Mouse (Mus musculus): Measurements from ENCODE around the gene Arl8a.
A peak's percentile ranks its signal among the peaks of the same experiment; 100 is the strongest.
"Not testable (repeated sequence)": the region's sequence is repeated elsewhere in the genome, so short reads cannot be mapped to it uniquely, and the experiment has no call there.

Gene Arl8a

GRCm38 (mm10) chr1:135169556-135170224 is 23.1 kb downstream of the Arl8a start:
- no peak for DNase-seq (ENCODE audit: extremely low read depth, low read depth, low spot score)

- DNase-seq (ENCODE audit: extremely low read depth, low read depth, low spot score) = no peak
Observed at GRCm38 (mm10) chr1:135170299-135170698, 23.7 kb downstream of the Arl8a start.

GRCm38 (mm10) chr1:135171202-135171601 is 24.6 kb downstream of the Arl8a start:
- DNase-seq (ENCODE audit: extremely low read depth, low read depth, low spot score) = no peak

- DNase-seq (ENCODE audit: extremely low read depth, low read depth, low spot score) = no peak
Observed at GRCm38 (mm10) chr1:135171984-135172383, 25.4 kb downstream of the Arl8a start.

DNA sequence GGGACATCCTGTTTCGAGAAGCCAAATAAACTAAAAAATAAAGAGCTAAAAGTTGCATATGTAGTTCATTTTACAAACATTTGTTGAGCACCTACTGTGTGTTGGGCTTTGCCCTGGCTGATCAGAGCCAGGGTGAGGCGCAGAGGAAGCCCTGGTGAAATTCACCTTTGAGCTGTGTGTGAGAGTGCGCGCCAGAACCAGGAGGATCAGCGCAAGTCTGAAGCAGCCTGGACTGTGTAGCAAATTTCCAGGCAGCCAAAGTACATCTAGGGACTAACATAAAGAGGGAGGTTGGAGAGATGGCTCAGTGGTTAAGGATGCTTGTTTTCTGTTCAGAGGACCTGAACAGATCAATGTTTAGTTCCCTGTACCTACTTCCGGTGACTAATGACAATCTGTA is 26.7 kb downstream of the Arl8a start:
- no peak for DNase-seq (ENCODE audit: extremely low read depth, low read depth, low spot score)

DNA sequence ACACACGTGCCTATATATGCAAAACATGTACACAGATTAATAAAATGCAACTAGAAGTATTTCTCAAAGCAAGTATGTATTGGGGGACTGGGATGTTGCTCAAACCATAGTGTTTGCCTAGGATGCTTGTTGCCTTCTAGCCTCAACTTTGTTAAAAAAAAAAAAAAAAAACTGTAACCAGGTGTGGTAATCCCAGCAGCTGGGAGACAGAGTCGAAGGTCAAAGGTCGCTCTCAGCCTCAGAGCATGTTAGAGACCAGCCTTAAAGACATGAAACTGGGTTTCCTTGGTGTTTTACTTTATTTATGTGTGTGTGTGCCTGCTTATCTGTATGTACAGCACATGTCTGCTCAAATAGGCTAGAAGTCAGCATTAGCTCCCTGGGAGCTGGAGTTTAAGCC is 28.6 kb downstream of the Arl8a start:
- no peak for DNase-seq (ENCODE audit: extremely low read depth, low read depth, low spot score)

GRCm38 (mm10) chr1:135177724-135178123 is 31.1 kb downstream of the Arl8a start:
- DNase-seq (ENCODE audit: extremely low read depth, low read depth, low spot score) = no peak

DNA sequence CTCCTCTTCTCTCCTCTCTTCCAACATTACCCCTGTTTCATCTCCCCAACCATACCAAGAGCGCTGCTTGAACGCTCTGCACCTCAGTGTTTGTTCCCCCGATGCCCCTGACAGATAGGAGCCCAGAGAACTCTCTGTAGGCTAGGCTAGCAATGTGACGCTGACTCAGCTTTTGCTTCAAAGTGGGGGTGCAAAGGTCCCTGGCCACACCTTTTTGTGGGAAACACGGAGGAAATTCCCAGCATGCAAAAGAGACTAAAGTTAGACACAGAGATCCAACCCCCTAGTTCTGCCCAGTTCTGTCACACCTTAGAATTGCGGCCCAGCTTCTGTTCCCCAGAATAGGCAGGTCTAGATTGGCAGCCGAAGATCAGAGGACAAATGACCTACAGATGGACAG is 32.2 kb downstream of the Arl8a start:
- DNase-seq (ENCODE audit: extremely low read depth, low read depth, low spot score) = no peak

DNA sequence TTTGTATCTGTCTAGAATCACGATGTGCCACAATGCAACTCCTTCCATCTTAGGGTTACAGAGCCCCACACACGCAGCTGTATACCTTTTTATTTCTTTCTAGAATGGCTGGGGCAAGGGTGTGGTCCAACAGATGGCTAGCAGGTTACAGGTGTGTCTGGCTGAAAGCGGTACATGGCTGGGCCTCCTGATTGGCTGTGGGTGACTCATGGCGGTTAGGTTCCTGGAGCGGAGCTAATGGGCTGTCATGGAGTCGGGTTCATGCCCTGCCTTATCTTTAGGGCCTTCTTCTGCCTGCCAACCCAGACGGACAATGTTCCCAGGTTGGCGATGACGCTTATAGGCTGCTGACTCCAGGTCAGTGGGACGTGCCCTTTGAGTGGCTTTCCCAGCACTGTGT is 34.2 kb downstream of the Arl8a start:
- no peak for DNase-seq (ENCODE audit: extremely low read depth, low read depth, low spot score)

- no peak for DNase-seq (ENCODE audit: extremely low read depth, low read depth, low spot score)
Observed at GRCm38 (mm10) chr1:135181275-135181674, 34.7 kb downstream of the Arl8a start.

DNA sequence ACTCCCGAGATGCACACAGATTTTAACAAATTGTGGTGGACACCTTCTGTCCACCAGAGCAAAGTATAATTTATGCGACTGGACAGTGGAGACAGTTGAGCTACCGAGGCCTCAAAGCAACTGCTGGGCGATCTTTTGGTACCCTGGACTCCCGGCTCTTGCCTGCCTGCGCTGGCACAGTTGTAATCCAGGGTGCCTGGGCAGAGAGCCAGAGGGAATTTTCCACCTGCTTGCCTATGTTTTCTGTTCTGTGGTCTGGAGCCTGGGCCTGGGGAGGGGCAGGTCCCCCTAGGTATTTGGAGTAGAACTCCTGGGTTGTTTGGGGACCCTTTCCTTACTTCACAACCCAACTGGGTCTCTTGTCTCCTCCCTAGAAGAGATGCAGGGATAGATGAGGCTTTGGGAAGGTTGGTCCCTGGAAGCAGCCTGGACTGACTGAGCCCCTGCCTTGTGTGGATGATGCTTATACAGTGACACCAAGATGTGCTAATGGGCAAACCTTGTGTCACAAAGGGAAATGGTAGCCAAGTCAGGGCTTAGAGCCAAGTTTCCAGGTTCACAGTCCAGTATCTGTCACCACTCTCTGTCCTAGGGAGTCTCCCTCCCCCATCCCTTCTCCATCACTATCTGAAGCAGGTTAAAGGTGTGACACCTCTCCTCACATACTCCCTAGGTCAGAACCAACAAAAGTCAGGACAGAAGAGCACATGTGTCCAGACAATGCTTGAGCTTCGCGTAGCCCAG is 35.4 kb downstream of the Arl8a start:
- no peak for DNase-seq (ENCODE audit: extremely low read depth, low read depth, low spot score)

- no peak for DNase-seq (ENCODE audit: extremely low read depth, low read depth, low spot score)
Observed at GRCm38 (mm10) chr1:135182975-135183374, 36.4 kb downstream of the Arl8a start.

DNA sequence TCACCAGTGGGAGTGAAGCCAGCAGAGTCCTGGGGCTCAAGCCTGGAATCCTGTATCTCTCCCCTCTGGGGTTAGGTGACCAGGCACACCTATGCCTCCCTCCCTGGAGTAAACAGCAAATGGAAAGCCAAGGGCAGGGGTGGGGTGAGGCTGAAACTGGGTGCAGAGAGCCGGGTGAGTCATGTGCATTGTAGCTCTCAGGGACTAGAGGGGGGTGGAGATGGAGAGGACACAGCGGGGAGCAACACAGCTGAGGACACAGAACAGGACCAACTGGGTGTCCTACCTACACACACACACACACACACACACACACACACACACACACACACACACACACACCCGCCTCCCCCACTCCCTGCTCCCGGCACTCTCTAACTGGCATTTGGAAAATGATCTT is 36.8 kb downstream of the Arl8a start:
- no peak for DNase-seq (ENCODE audit: extremely low read depth, low read depth, low spot score)

GRCm38 (mm10) chr1:135183941-135184570 is 37.4 kb downstream of the Arl8a start:
- DNase-seq (ENCODE audit: extremely low read depth, low read depth, low spot score) = no peak

GRCm38 (mm10) chr1:135185936-135186335 is 39.3 kb downstream of the Arl8a start:
- no peak for DNase-seq (ENCODE audit: extremely low read depth, low read depth, low spot score)

DNA sequence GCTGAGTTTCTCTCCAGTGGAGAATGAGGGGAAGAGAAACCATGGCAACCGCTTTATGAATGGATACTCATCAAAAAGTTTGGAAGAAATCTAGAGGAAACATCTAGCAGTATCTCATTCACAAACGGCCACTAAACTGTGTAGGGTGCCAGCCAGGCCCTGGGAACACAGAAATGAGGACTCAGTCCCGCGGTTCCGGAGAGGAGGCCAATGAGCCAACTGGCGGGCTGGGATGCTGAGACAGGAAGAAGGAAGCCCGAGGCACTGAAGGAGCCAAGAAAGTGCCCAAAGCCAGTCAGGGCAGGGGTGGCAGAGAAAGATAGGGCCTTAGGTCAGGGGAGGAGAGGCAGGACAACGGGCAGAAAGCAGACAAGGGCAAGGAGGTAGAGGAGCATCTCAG is 39.8 kb downstream of the Arl8a start:
- DNase-seq (ENCODE audit: extremely low read depth, low read depth, low spot score) = no peak

GRCm38 (mm10) chr1:135187016-135187415 is 40.4 kb downstream of the Arl8a start:
- DNase-seq (ENCODE audit: extremely low read depth, low read depth, low spot score) = not testable (repeated sequence)

- DNase-seq (ENCODE audit: extremely low read depth, low read depth, low spot score) = peak; percentile 58
Observed at GRCm38 (mm10) chr1:135188197-135188596, 41.6 kb downstream of the Arl8a start.

GRCm38 (mm10) chr1:135189186-135189585 is 42.6 kb downstream of the Arl8a start:
- DNase-seq (ENCODE audit: extremely low read depth, low read depth, low spot score) = no peak

GRCm38 (mm10) chr1:135194335-135194734 is 47.7 kb downstream of the Arl8a start:
- DNase-seq (ENCODE audit: extremely low read depth, low read depth, low spot score) = not testable (repeated sequence)

DNA sequence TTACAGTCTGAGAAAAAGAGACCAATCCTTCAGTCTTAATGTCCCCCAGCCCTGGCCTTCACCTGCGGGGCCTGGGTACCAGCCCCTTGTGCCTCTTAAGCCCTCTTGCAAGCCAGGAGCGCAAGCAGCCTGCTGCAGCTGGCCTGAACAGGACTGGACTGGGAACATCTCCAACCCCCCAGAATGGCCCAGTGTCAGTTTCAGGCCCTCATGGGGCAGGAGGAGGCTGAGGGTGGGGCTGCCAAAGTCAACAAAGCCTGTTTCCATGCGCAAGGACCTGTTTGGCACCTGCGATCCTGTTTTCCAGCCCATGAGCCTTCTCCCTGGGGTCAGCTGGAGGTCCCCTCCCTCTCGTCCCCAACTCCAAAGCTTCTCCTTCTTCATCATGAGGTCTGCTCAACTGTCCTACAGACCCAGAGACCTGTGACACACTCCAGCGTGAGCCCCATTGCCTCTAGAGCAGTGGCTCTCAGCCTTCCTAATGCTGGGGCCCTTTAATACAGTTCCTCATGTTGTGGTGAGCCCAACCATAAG is 49.4 kb downstream of the Arl8a start:
- DNase-seq (ENCODE audit: extremely low read depth, low read depth, low spot score) = no peak

- no peak for DNase-seq (ENCODE audit: extremely low read depth, low read depth, low spot score)
Observed at GRCm38 (mm10) chr1:135198412-135198811, 51.8 kb downstream of the Arl8a start.

All from fat pad, adult 2 months (tissue).